Mouse (Mus musculus) thymus, adult 2 months (tissue): Measurements from ENCODE around the gene 9130409I23Rik.

Experiments used
- CTCF ChIP-seq: fragments of 200-500 bp; IDR thresholded peaks from 2 replicates; pipeline ENCODE4 v1.5.1; 2012; ENCODE audit warnings: mild to moderate bottlenecking, control low read depth, low read length, moderate library complexity, borderline replicate concordance; ENCODE audit not compliant: control insufficient read depth, poor library complexity, insufficient read depth; ENCODE audit errors: extremely low read depth
- POLR2A ChIP-seq: fragments of 200-500 bp; IDR thresholded peaks from 2 replicates; pipeline ENCODE4 v1.6.1; 2012; ENCODE audit warnings: mild to moderate bottlenecking, low read length, control low read depth, moderate library complexity; ENCODE audit not compliant: control insufficient read depth, poor library complexity, insufficient read depth; ENCODE audit errors: extremely low read depth

- TF ChIP-seq CTCF (no peak), POLR2A (no peak)
Measured at GRCm38 (mm10) chr1:181009754-181010153, 41.3 kb upstream of the 9130409I23Rik start.
